Mouse (Mus musculus): ENCODE data around the gene B3gnt5. TPM values are rescaled to one million over a fixed set of nuclear protein-coding genes. Genes with fewer than 3 reads are reported as not detected.
"Not testable (repeated sequence)": the region's sequence is repeated elsewhere in the genome, so short reads cannot be mapped to it uniquely, and the experiment has no call there.

B3gnt5 gene
- polyA plus RNA-seq (2015; fragmentation: Nextera tagmentation; extraction: Ambion mirVana), result 2.8 and 3.3 TPM in 2 replicates

DNA sequence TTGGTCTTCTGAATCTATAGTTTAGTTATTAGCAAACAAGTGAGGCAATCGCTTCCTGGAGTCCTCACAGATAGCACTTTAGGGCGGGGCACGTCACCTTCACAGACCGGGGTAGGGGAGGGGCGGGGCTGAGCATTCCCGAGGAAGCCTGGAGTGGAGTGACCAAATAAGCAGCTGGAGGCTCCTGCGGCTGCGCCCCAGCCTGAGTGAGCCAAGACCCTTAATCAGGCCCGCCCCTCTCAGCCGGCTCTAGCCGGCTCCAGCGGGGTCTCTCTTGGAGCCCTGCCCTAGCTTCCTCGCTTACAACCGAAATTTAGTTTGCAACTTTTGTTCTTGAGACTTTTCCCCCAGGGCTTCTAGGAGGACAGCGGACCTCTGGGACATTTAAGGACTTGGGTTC, at the start of gene B3gnt5:
B3gnt5 (plus strand) TSS at position 135 of the 400 bp plus-strand sequence.
- H3K4me2 ChIP-seq (replicated peaks; ENCODE audit: low read depth), result peak within 1 kb of the TSS; percentile 78
- peak; percentile 85 for ATAC-seq
- WGBS, result under 1% methylated on average over 15 of the region's 15 CpGs

GRCm38 (mm10) chr16:19720959-19721358, 39.0 kb upstream of the B3gnt5 start:
- Histone ChIP-seq H3K4me2 (replicated peaks; ENCODE audit: low read depth) (no peak overlapping the region), H3K4me3 (ENCODE audit: low read depth, low read length) (no peak overlapping the region), H3K9ac (ENCODE audit: low read depth, low read length) (no peak overlapping the region), H3K27me3 (replicated peaks; ENCODE audit: control insufficient read depth, insufficient read depth, low read length) (no peaks in the 10 kb centered on the region), H3K4me1 (replicated peaks; ENCODE audit: control insufficient read depth, insufficient read depth, low read length) (no peaks in the 10 kb centered on the region), H3K27ac (ENCODE audit: low read depth, low read length) (no peak overlapping the region), H3K36me3 (ENCODE audit: control insufficient read depth, insufficient read depth) (no peaks in the 10 kb centered on the region), H3K9me3 (ENCODE audit: control insufficient read depth) (no peaks in the 10 kb centered on the region)
- ATAC-seq, result no peak
- 46% methylated on average over 2 of the region's 2 CpGs for WGBS
- peak; percentile 58 for TF ChIP-seq CTCF (IDR thresholded peaks at IDR 0.05; ENCODE audit: low read depth)

More for the DNA sequence above, at the start of gene B3gnt5:
- no peaks in the 10 kb centered on the region for H3K36me3 ChIP-seq (ENCODE audit: control insufficient read depth, insufficient read depth)
- H3K27me3 ChIP-seq (replicated peaks; ENCODE audit: control insufficient read depth, insufficient read depth, low read length), result no peaks in the 10 kb centered on the region
- H3K9me3 ChIP-seq (ENCODE audit: control insufficient read depth), result no peaks in the 10 kb centered on the region
- H3K27ac ChIP-seq (ENCODE audit: low read depth, low read length), result peak within 1 kb of the TSS; percentile 58
- no peak for TF ChIP-seq CTCF (IDR thresholded peaks at IDR 0.05; ENCODE audit: low read depth)
- peak within 1 kb of the TSS; percentile 55 for H3K4me3 ChIP-seq (ENCODE audit: low read depth, low read length)
- peak within 1 kb of the TSS; percentile 45 for H3K9ac ChIP-seq (ENCODE audit: low read depth, low read length)
- H3K4me1 ChIP-seq (replicated peaks; ENCODE audit: control insufficient read depth, insufficient read depth, low read length), result no peaks in the 10 kb centered on the region

DNA sequence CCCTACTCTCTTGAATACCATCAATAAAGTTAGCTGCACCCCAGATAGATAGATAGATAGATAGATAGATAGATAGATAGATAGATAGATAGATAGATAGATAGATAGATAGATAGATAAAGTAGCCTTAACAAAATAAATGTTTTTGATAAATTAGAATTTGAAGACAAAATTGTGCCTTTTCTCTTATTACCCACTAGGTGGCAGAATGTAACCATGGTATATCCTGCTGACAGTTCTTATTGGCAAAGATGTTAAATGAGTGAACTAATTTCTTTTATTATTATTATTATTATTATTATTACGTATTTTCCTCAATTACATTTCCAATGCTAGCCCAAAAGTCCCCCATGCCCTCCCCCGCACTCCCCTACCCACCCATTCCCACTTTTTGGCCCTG, 35.9 kb upstream of the B3gnt5 start:
- WGBS, result 37% methylated on average over 2 of the region's 2 CpGs
- ATAC-seq; H3K4me2 ChIP-seq (replicated peaks; ENCODE audit: low read depth); H3K27ac ChIP-seq (ENCODE audit: low read depth, low read length); H3K4me3 ChIP-seq (ENCODE audit: low read depth, low read length); H3K9me3 ChIP-seq (ENCODE audit: control insufficient read depth); H3K27me3 ChIP-seq (replicated peaks; ENCODE audit: control insufficient read depth, insufficient read depth, low read length); H3K9ac ChIP-seq (ENCODE audit: low read depth, low read length); H3K36me3 ChIP-seq (ENCODE audit: control insufficient read depth, insufficient read depth); H3K4me1 ChIP-seq (replicated peaks; ENCODE audit: control insufficient read depth, insufficient read depth, low read length): not testable (repeated sequence)
- peak; percentile 68 for TF ChIP-seq CTCF (IDR thresholded peaks at IDR 0.05; ENCODE audit: low read depth)

- no peaks in the 10 kb centered on the region for H3K4me1 ChIP-seq (replicated peaks; ENCODE audit: control insufficient read depth, insufficient read depth, low read length)
- H3K9me3 ChIP-seq (ENCODE audit: control insufficient read depth), result no peaks in the 10 kb centered on the region
- no peak for TF ChIP-seq CTCF (IDR thresholded peaks at IDR 0.05; ENCODE audit: low read depth)
- no peak for ATAC-seq
- no peak overlapping the region for H3K9ac ChIP-seq (ENCODE audit: low read depth, low read length)
- H3K36me3 ChIP-seq (ENCODE audit: control insufficient read depth, insufficient read depth), result no peaks in the 10 kb centered on the region
- H3K4me3 ChIP-seq (ENCODE audit: low read depth, low read length), result no peak overlapping the region
- H3K27ac ChIP-seq (ENCODE audit: low read depth, low read length), result no peak overlapping the region
- WGBS, result 97% methylated on average over 1 of the region's 1 CpGs
- no peaks in the 10 kb centered on the region for H3K27me3 ChIP-seq (replicated peaks; ENCODE audit: control insufficient read depth, insufficient read depth, low read length)
- H3K4me2 ChIP-seq (replicated peaks; ENCODE audit: low read depth), result no peak overlapping the region
These were observed 27.1 kb upstream of the B3gnt5 start for GRCm38 (mm10) chr16:19732896-19733295.

GRCm38 (mm10) chr16:19760505-19761496, 793 bp downstream of the B3gnt5 start:
- H3K4me2 ChIP-seq (replicated peaks; ENCODE audit: low read depth), result peak overlapping the region; percentile 78
- TF ChIP-seq CTCF (IDR thresholded peaks at IDR 0.05; ENCODE audit: low read depth), result no peak
- peak overlapping the region; percentile 58 for H3K27ac ChIP-seq (ENCODE audit: low read depth, low read length)
- 1% methylated on average over 61 of the region's 61 CpGs for WGBS
- no peaks in the 10 kb centered on the region for H3K36me3 ChIP-seq (ENCODE audit: control insufficient read depth, insufficient read depth)
- ATAC-seq, result peak; percentile 31; the same call in 1 of the 2 replicates
- no peaks in the 10 kb centered on the region for H3K4me1 ChIP-seq (replicated peaks; ENCODE audit: control insufficient read depth, insufficient read depth, low read length)
- peak overlapping the region; percentile 55 for H3K4me3 ChIP-seq (ENCODE audit: low read depth, low read length)
- no peaks in the 10 kb centered on the region for H3K9me3 ChIP-seq (ENCODE audit: control insufficient read depth)
- H3K9ac ChIP-seq (ENCODE audit: low read depth, low read length), result peak overlapping the region; percentile 45
- no peaks in the 10 kb centered on the region for H3K27me3 ChIP-seq (replicated peaks; ENCODE audit: control insufficient read depth, insufficient read depth, low read length)

DNA sequence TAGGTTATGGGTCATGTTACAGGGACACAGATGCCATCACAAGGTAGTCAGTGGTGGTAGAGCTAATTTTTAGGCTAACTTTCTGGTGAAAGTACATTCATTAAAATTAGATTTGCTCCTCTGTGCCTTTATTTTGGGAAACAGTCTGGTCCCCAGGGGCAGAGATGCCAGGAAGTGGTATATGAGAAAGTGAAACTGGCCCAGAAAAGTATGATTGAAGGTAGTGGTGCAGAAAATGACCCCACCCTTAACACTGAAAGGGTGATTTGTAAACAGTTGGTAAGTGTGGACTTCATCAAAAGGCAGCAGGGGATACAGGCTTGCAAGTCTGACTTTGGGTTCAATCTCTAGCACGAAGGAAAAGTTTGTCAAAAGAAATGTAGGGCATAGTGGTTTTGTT, 1.7 kb downstream of the B3gnt5 start:
- no peak for ATAC-seq
- H3K36me3 ChIP-seq (ENCODE audit: control insufficient read depth, insufficient read depth), result no peaks in the 10 kb centered on the region
- TF ChIP-seq CTCF (IDR thresholded peaks at IDR 0.05; ENCODE audit: low read depth), result no peak
- WGBS, result 58% methylated on average over 1 of the region's 1 CpGs
- H3K4me1 ChIP-seq (replicated peaks; ENCODE audit: control insufficient read depth, insufficient read depth, low read length), result no peaks in the 10 kb centered on the region
- H3K4me3 ChIP-seq (ENCODE audit: low read depth, low read length), result peak overlapping the region; percentile 55
- H3K4me2 ChIP-seq (replicated peaks; ENCODE audit: low read depth), result peak overlapping the region; percentile 78
- no peaks in the 10 kb centered on the region for H3K9me3 ChIP-seq (ENCODE audit: control insufficient read depth)
- no peaks in the 10 kb centered on the region for H3K27me3 ChIP-seq (replicated peaks; ENCODE audit: control insufficient read depth, insufficient read depth, low read length)
- no peak overlapping the region for H3K27ac ChIP-seq (ENCODE audit: low read depth, low read length)
- H3K9ac ChIP-seq (ENCODE audit: low read depth, low read length), result 0 out of 2 replicates have a peak overlapping the region, but pooled peaks have one; percentile 45
